Mouse (Mus musculus) E14TG2a.4 (cell line): ENCODE measurements at regions not wholly inside any gene's neighbourhood (a gene's known extent, or its start where the extent isn't known, plus 50 kb on each side); places are given as distances from the start of the nearest gene placed in this dataset.

Experiments
- CTCF ChIP-seq: conservative IDR thresholded peaks from 2 replicates; pipeline ENCODE4 v1.5.1; 2014; ENCODE audit warnings: low read length
- NANOG ChIP-seq: IDR thresholded peaks from 2 replicates; pipeline ENCODE4 v1.6.1; 2014; ENCODE audit warnings: borderline replicate concordance, low read length, mixed read lengths
- POU5F1 ChIP-seq: IDR thresholded peaks from 2 replicates; pipeline ENCODE4 v1.6.1; 2014; ENCODE audit warnings: low read length, borderline replicate concordance

GRCm38 (mm10) chr11:28734941-28735597 is 117.9 kb upstream of the Efemp1 start:
- TF ChIP-seq NANOG, result no peak
- TF ChIP-seq CTCF, result no peak
- no peak for TF ChIP-seq POU5F1
